Mouse (Mus musculus): ENCODE measurements around the gene Ccdc146.

DNA sequence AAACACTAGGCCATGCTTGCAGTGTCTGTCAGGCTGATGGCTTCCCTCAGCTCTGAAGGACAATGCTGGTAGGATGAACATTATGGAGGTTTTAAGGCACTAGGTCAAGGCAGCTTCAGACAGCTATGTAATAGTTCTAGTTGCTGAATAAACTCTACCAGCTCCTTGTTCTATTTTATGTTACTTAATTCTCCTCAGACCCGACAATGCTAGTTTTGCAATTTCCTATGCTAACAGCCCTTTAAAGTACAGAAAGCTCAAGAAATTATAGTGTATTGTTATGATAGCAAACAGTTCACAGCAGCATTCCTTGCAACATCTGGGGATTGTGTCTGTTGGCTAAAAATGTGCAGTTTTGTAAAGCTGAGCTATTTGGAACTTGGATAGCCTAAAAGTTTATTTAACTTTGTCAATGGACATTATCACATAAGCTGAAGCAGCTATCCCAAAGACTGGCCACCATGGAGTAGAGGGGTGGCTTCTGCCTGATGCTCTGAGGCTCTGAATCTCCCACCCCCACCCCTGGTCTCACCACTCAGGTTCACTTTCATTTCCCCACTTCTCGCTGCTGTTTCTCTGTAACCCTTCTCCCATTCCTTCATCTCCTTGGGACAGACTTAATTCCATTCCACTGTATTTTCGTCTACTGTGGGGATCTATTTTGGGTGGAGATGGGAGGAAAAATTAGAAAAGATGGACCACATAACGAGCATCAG, 58.0 kb downstream of the Ccdc146 start:
- TF ChIP-seq CTCF (conservative IDR thresholded peaks at IDR 0.05; ENCODE audit: insufficient read depth, insufficient read length, low read depth, low read length) = no peak
- no peak for TF ChIP-seq POLR2A (IDR thresholded peaks at IDR 0.05; ENCODE audit: low read depth, low read length)

Data from kidney, adult 2 months (tissue).